Mouse (Mus musculus) lung, adult 2 months (tissue): Measurements from ENCODE around the gene Rab5c.

Experiments used
- CTCF ChIP-seq: fragments of 200-500 bp; IDR thresholded peaks from 2 replicates; pipeline ENCODE4 v1.5.1; 2011; ENCODE audit warnings: mild to moderate bottlenecking, low read length, control low read depth; ENCODE audit not compliant: insufficient read depth
- POLR2A ChIP-seq: fragments of 200-500 bp; IDR thresholded peaks from 2 replicates; pipeline ENCODE4 v1.6.1; 2011; ENCODE audit warnings: low read depth, mild to moderate bottlenecking, control low read depth, low read length, borderline replicate concordance; ENCODE audit errors: extremely low read depth

GRCm38 (mm10) chr11:100757566-100757965, 19.6 kb upstream of the Rab5c start:
- TF ChIP-seq POLR2A, result no peak
- no peak for TF ChIP-seq CTCF
